Mouse (Mus musculus): ENCODE results near the gene Rfx3. TPM values are rescaled to one million over a fixed set of nuclear protein-coding genes. Genes with fewer than 3 reads are reported as not detected.
A peak's percentile ranks its signal among the peaks of the same experiment; 100 is the strongest.

Rfx3 gene
- polyA plus RNA-seq, 1 experiment from 2014 or later, result 41.7 TPM

GRCm38 (mm10) chr19:28009587-28010281, 1.2 kb downstream of the Rfx3 start:
- peak overlapping the region; percentile 100 for H3K27ac ChIP-seq (ENCODE audit: low read depth, low read length)
- under 1% methylated on average over 5 of the region's 5 CpGs for WGBS
- peaks cover 2% of the 10 kb centered on the region; the same call in 1 of the 2 replicates for H3K4me1 ChIP-seq (replicated peaks; ENCODE audit: control insufficient read depth, insufficient read depth, low read length)
- DNase-seq (ENCODE audit: low spot score) (peak; percentile 69), ATAC-seq (replicated peaks; ENCODE audit: low FRiP score) (no peak)
- H3K4me2 ChIP-seq (ENCODE audit: low read depth, low read length, severe bottlenecking), result peak overlapping the region; percentile 59
- H3K27me3 ChIP-seq (ENCODE audit: control insufficient read depth, insufficient read depth, low read length), result no peaks in the 10 kb centered on the region
- H3K4me3 ChIP-seq (ENCODE audit: low read depth, low read length), result peak overlapping the region; percentile 93
- no peaks in the 10 kb centered on the region for H3K9me3 ChIP-seq (ENCODE audit: control insufficient read depth, low read length)
- peak overlapping the region; percentile 97 for H3K9ac ChIP-seq (ENCODE audit: low read length)
- H3K36me3 ChIP-seq (ENCODE audit: control insufficient read depth, insufficient read depth, low read length), result no peaks in the 10 kb centered on the region

- Histone ChIP-seq H3K36me3 (ENCODE audit: control insufficient read depth, insufficient read depth, low read length) (no peaks in the 10 kb centered on the region), H3K4me3 (ENCODE audit: low read depth, low read length) (no peak overlapping the region), H3K4me1 (replicated peaks; ENCODE audit: control insufficient read depth, insufficient read depth, low read length) (no peaks in the 10 kb centered on the region), H3K27me3 (ENCODE audit: control insufficient read depth, insufficient read depth, low read length) (no peaks in the 10 kb centered on the region), H3K9me3 (ENCODE audit: control insufficient read depth, low read length) (no peaks in the 10 kb centered on the region), H3K9ac (ENCODE audit: low read length) (no peak overlapping the region), H3K4me2 (ENCODE audit: low read depth, low read length, severe bottlenecking) (no peak overlapping the region), H3K27ac (ENCODE audit: low read depth, low read length) (no peak overlapping the region)
- ATAC-seq (replicated peaks; ENCODE audit: low FRiP score) (no peak), DNase-seq (ENCODE audit: low spot score) (no peak)
- WGBS, result 54% methylated on average over 1 of the region's 1 CpGs
Observed at GRCm38 (mm10) chr19:28004190-28004589, 6.8 kb downstream of the Rfx3 start.

- Histone ChIP-seq H3K27me3 (ENCODE audit: control insufficient read depth, insufficient read depth, low read length) (no peaks in the 10 kb centered on the region), H3K4me2 (ENCODE audit: low read depth, low read length, severe bottlenecking) (no peak overlapping the region), H3K4me1 (replicated peaks; ENCODE audit: control insufficient read depth, insufficient read depth, low read length) (no peaks in the 10 kb centered on the region), H3K4me3 (ENCODE audit: low read depth, low read length) (no peak overlapping the region), H3K9me3 (ENCODE audit: control insufficient read depth, low read length) (no peaks in the 10 kb centered on the region), H3K36me3 (ENCODE audit: control insufficient read depth, insufficient read depth, low read length) (no peaks in the 10 kb centered on the region), H3K9ac (ENCODE audit: low read length) (no peak overlapping the region), H3K27ac (ENCODE audit: low read depth, low read length) (no peak overlapping the region; the same call in 1 of the 2 replicates)
- DNase-seq (ENCODE audit: low spot score), result no peak
- no peak for ATAC-seq (replicated peaks; ENCODE audit: low FRiP score)
- WGBS, result 95% methylated on average over 1 of the region's 1 CpGs
Observed at GRCm38 (mm10) chr19:28003474-28003873, 7.5 kb downstream of the Rfx3 start.

- DNase-seq (ENCODE audit: low spot score) (no peak), ATAC-seq (replicated peaks; ENCODE audit: low FRiP score) (no peak)
- Histone ChIP-seq H3K27ac (ENCODE audit: low read depth, low read length) (no peak overlapping the region), H3K4me3 (ENCODE audit: low read depth, low read length) (no peak overlapping the region), H3K27me3 (ENCODE audit: control insufficient read depth, insufficient read depth, low read length) (no peaks in the 10 kb centered on the region), H3K9ac (ENCODE audit: low read length) (no peak overlapping the region), H3K36me3 (ENCODE audit: control insufficient read depth, insufficient read depth, low read length) (no peaks in the 10 kb centered on the region), H3K9me3 (ENCODE audit: control insufficient read depth, low read length) (no peaks in the 10 kb centered on the region), H3K4me1 (replicated peaks; ENCODE audit: control insufficient read depth, insufficient read depth, low read length) (no peaks in the 10 kb centered on the region), H3K4me2 (ENCODE audit: low read depth, low read length, severe bottlenecking) (no peak overlapping the region)
- WGBS, result 85% methylated on average over 3 of the region's 3 CpGs
Observed at GRCm38 (mm10) chr19:28002708-28003107, 8.3 kb downstream of the Rfx3 start.

DNA sequence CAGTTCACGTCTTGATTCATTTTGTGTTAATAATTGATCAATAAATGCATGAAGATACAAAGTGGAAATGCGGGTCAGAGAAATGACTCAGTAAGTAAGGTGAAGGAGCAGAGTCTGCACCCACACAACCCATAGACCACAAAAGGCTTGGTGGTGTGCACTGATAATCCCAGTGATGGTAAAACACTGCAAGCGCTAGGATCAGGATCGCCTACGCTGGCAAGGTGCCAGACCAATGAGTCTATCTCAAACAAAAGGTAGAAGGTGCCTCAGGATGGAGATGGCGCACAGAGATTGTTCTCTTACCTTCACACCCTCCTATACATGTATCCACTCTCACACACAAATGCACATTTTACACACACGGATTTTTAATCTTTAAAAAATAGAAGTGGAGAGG, 18.2 kb downstream of the Rfx3 start:
- Histone ChIP-seq H3K9me3 (ENCODE audit: control insufficient read depth, low read length) (no peaks in the 10 kb centered on the region), H3K27me3 (ENCODE audit: control insufficient read depth, insufficient read depth, low read length) (no peaks in the 10 kb centered on the region), H3K4me2 (ENCODE audit: low read depth, low read length, severe bottlenecking) (no peak overlapping the region), H3K4me1 (replicated peaks; ENCODE audit: control insufficient read depth, insufficient read depth, low read length) (peaks cover 6% of the 10 kb centered on the region; the same call in 1 of the 2 replicates), H3K9ac (ENCODE audit: low read length) (no peak overlapping the region), H3K27ac (ENCODE audit: low read depth, low read length) (no peak overlapping the region), H3K4me3 (ENCODE audit: low read depth, low read length) (no peak overlapping the region), H3K36me3 (ENCODE audit: control insufficient read depth, insufficient read depth, low read length) (no peaks in the 10 kb centered on the region)
- no peak for DNase-seq (ENCODE audit: low spot score)
- ATAC-seq (replicated peaks; ENCODE audit: low FRiP score), result no peak
- 88% methylated on average over 7 of the region's 7 CpGs for WGBS

- 15% methylated on average over 3 of the region's 3 CpGs for WGBS
- peak; percentile 67 for ATAC-seq (replicated peaks; ENCODE audit: low FRiP score)
Observed at GRCm38 (mm10) chr19:27988746-27989145, 22.2 kb downstream of the Rfx3 start.

GRCm38 (mm10) chr19:27967590-27967989, 43.4 kb downstream of the Rfx3 start:
- no peak overlapping the region for H3K27ac ChIP-seq (ENCODE audit: low read depth, low read length)
- H3K9me3 ChIP-seq (ENCODE audit: control insufficient read depth, low read length), result no peaks in the 10 kb centered on the region; the same call in 1 of the 2 replicates
- DNase-seq (ENCODE audit: low spot score) (no peak), ATAC-seq (replicated peaks; ENCODE audit: low FRiP score) (no peak)
- H3K4me2 ChIP-seq (ENCODE audit: low read depth, low read length, severe bottlenecking), result no peak overlapping the region
- H3K4me3 ChIP-seq (ENCODE audit: low read depth, low read length), result no peak overlapping the region
- 86% methylated on average over 3 of the region's 3 CpGs for WGBS
- H3K36me3 ChIP-seq (ENCODE audit: control insufficient read depth, insufficient read depth, low read length), result no peaks in the 10 kb centered on the region
- no peaks in the 10 kb centered on the region for H3K4me1 ChIP-seq (replicated peaks; ENCODE audit: control insufficient read depth, insufficient read depth, low read length)
- H3K9ac ChIP-seq (ENCODE audit: low read length), result no peak overlapping the region
- H3K27me3 ChIP-seq (ENCODE audit: control insufficient read depth, insufficient read depth, low read length), result no peaks in the 10 kb centered on the region

More at GRCm38 (mm10) chr19:27988746-27989145, 22.2 kb downstream of the Rfx3 start:
- peaks cover 6% of the 10 kb centered on the region; the same call in 1 of the 2 replicates for H3K4me1 ChIP-seq (replicated peaks; ENCODE audit: control insufficient read depth, insufficient read depth, low read length)
- no peaks in the 10 kb centered on the region for H3K9me3 ChIP-seq (ENCODE audit: control insufficient read depth, low read length)
- DNase-seq (ENCODE audit: low spot score), result peak; percentile 52
- no peak overlapping the region for H3K4me2 ChIP-seq (ENCODE audit: low read depth, low read length, severe bottlenecking)
- H3K36me3 ChIP-seq (ENCODE audit: control insufficient read depth, insufficient read depth, low read length), result no peaks in the 10 kb centered on the region; the same call in 1 of the 2 replicates
- H3K27ac ChIP-seq (ENCODE audit: low read depth, low read length), result no peak overlapping the region
- no peaks in the 10 kb centered on the region for H3K27me3 ChIP-seq (ENCODE audit: control insufficient read depth, insufficient read depth, low read length)
- H3K9ac ChIP-seq (ENCODE audit: low read length), result no peak overlapping the region
- H3K4me3 ChIP-seq (ENCODE audit: low read depth, low read length), result no peak overlapping the region

DNA sequence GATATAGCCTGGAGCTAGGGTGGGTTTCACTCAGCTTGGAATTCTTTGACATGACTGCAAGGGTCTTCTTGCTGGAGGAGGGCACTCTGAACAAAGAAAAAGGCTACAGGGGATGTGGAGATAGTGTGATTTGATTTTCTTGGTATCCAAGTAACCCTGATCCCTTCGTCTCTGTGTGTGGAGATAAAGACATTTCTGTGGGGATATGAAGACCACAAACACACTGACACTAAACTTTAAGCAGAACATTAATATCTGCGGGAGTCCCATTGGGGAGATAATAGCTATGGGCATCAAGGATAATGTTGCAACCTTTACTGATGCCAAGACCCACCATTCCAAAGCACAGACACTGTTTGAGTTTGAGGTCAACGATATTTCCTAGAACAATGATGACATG, 49.7 kb downstream of the Rfx3 start:
- H3K27ac ChIP-seq (ENCODE audit: low read depth, low read length), result no peak overlapping the region
- 91% methylated on average over 3 of the region's 3 CpGs for WGBS
- no peak for DNase-seq (ENCODE audit: low spot score)
- no peak overlapping the region for H3K4me2 ChIP-seq (ENCODE audit: low read depth, low read length, severe bottlenecking)
- no peaks in the 10 kb centered on the region; the same call in 1 of the 2 replicates for H3K9me3 ChIP-seq (ENCODE audit: control insufficient read depth, low read length)
- no peaks in the 10 kb centered on the region for H3K27me3 ChIP-seq (ENCODE audit: control insufficient read depth, insufficient read depth, low read length)
- H3K4me1 ChIP-seq (replicated peaks; ENCODE audit: control insufficient read depth, insufficient read depth, low read length), result no peaks in the 10 kb centered on the region
- no peak overlapping the region for H3K4me3 ChIP-seq (ENCODE audit: low read depth, low read length)
- H3K9ac ChIP-seq (ENCODE audit: low read length), result no peak overlapping the region
- ATAC-seq (replicated peaks; ENCODE audit: low FRiP score), result no peak
- no peaks in the 10 kb centered on the region for H3K36me3 ChIP-seq (ENCODE audit: control insufficient read depth, insufficient read depth, low read length)

GRCm38 (mm10) chr19:27935453-27935852, 75.5 kb downstream of the Rfx3 start:
- Histone ChIP-seq H3K4me2 (ENCODE audit: low read depth, low read length, severe bottlenecking) (no peak overlapping the region), H3K27me3 (ENCODE audit: control insufficient read depth, insufficient read depth, low read length) (no peaks in the 10 kb centered on the region), H3K4me1 (replicated peaks; ENCODE audit: control insufficient read depth, insufficient read depth, low read length) (no peaks in the 10 kb centered on the region), H3K9ac (ENCODE audit: low read length) (no peak overlapping the region), H3K36me3 (ENCODE audit: control insufficient read depth, insufficient read depth, low read length) (no peaks in the 10 kb centered on the region), H3K4me3 (ENCODE audit: low read depth, low read length) (no peak overlapping the region), H3K27ac (ENCODE audit: low read depth, low read length) (no peak overlapping the region), H3K9me3 (ENCODE audit: control insufficient read depth, low read length) (no peaks in the 10 kb centered on the region)
- DNase-seq (ENCODE audit: low spot score), result no peak
- ATAC-seq (replicated peaks; ENCODE audit: low FRiP score), result no peak
- 71% methylated on average over 3 of the region's 3 CpGs for whole genome bisulfite sequencing

Measured in forebrain, embryonic 11.5 days (tissue).